Mouse (Mus musculus) kidney, adult 2 months (tissue): ENCODE measurements around the gene Prkce.

Source experiments
- CTCF ChIP-seq: fragments of 200-500 bp; conservative IDR thresholded peaks from 2 replicates; pipeline ENCODE4 v1.5.1; 2011; ENCODE audit warnings: low read depth, mild to moderate bottlenecking, control low read depth, low read length, moderate library complexity, mixed read lengths; ENCODE audit not compliant: insufficient read depth, insufficient read length
- POLR2A ChIP-seq: fragments of 200-500 bp; IDR thresholded peaks from one replicate; pipeline ENCODE4 v1.6.1; 2011; ENCODE audit warnings: low read depth, low read length, control low read depth

- no peak for TF ChIP-seq CTCF
- TF ChIP-seq POLR2A = no peak
Observed at GRCm38 (mm10) chr17:86522649-86523048, 355.1 kb downstream of the Prkce start.
